Comparison of ENCODE assay signal across 8 mouse cellular contexts in the genomic region with DNA sequence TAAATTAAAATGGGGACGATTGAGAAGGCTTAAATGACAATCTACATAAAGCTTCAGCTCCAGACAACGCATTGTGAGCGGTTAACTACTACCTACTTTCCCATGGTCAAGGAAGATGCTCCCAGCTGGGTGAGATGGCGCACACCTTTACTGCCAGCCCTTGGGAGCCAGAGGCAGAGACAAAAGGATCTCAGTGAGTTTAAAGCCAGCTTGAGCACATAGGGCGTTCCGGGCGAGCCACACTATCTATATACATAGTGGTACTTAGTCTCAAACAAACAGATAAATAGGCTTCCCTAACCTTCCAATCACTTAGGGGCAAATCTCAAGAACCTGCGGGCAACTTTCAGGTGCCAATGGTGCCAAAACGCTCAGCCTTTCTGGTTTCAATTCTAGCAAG. TPM values are rescaled to one million over a fixed set of nuclear protein-coding genes. Genes with fewer than 3 reads are reported as not detected.
DNase-seq lines count a peak whose midpoint lies in the region; ATAC-seq and TF ChIP-seq lines count a peak whose summit lies in the region.

No protein-coding gene starts in this region.

- no peak for DNase-seq in lung, embryonic 14.5 days
- DNase-seq in lung, adult 18-20 months: no peak
- DNase-seq in ovary, postnatal 10 days (ENCODE audit: low spot score): no peak
- DNase-seq in ovary, postnatal 14 days (ENCODE audit: low spot score): no peak
- no peak for DNase-seq in frontal cortex, postnatal 14 days (ENCODE audit: low spot score in 2 of 2)

- TF ChIP-seq CTCF in lung, embryonic 14.5 days (IDR thresholded peaks at IDR 0.05; ENCODE audit: low read depth): no peak
- TF ChIP-seq CTCF in olfactory bulb, adult 2 months (IDR thresholded peaks at IDR 0.05; ENCODE audit: insufficient read depth, low read depth, low read length): no peak

- WGBS in lung, embryonic 14.5 days: 14% methylated on average over 9 of the region's 9 CpGs
- WGBS in embryonic facial prominence, embryonic 13.5 days: 17% methylated on average over 9 of the region's 9 CpGs
- 17% methylated on average over 9 of the region's 9 CpGs for WGBS in limb, embryonic 12.5 days
- 10% methylated on average over 9 of the region's 9 CpGs for WGBS in olfactory bulb, adult 2 months

- TF ChIP-seq POLR2A in olfactory bulb, adult 2 months (IDR thresholded peaks at IDR 0.05; ENCODE audit: insufficient read depth, low read depth, low read length): no peak

- H3K9me3 ChIP-seq in lung, embryonic 14.5 days (ENCODE audit: low read depth, low read length): no peaks in the 10 kb centered on the region
- no peaks in the 10 kb centered on the region for H3K9me3 ChIP-seq in embryonic facial prominence, embryonic 13.5 days
- H3K9me3 ChIP-seq in limb, embryonic 12.5 days: no peaks in the 10 kb centered on the region

- H3K36me3 ChIP-seq in lung, embryonic 14.5 days (ENCODE audit: insufficient read depth): 0 out of 2 replicates have a peak, but pooled peaks cover 8% of the 10 kb centered on the region
- H3K36me3 ChIP-seq in embryonic facial prominence, embryonic 13.5 days: peaks cover 22% of the 10 kb centered on the region; the same call in 1 of the 2 replicates
- H3K36me3 ChIP-seq in limb, embryonic 12.5 days: peaks cover 41% of the 10 kb centered on the region

- no peaks in the 10 kb centered on the region for H3K27me3 ChIP-seq in lung, embryonic 14.5 days (ENCODE audit: insufficient read depth, low read length)
- no peaks in the 10 kb centered on the region for H3K27me3 ChIP-seq in embryonic facial prominence, embryonic 13.5 days
- no peaks in the 10 kb centered on the region for H3K27me3 ChIP-seq in limb, embryonic 12.5 days

- peaks cover 14% of the 10 kb centered on the region; the same call in 1 of the 2 replicates for H3K4me1 ChIP-seq in lung, embryonic 14.5 days (ENCODE audit: insufficient read depth)
- H3K4me1 ChIP-seq in embryonic facial prominence, embryonic 13.5 days: peaks cover 23% of the 10 kb centered on the region
- H3K4me1 ChIP-seq in limb, embryonic 12.5 days (replicated peaks): peaks cover 19% of the 10 kb centered on the region
- peaks cover 2% of the 10 kb centered on the region; the same call in 1 of the 2 replicates for H3K4me1 ChIP-seq in olfactory bulb, adult 2 months (ENCODE audit: control insufficient read depth, insufficient read depth, low read length)

- peak overlapping the region; percentile 77 for H3K4me3 ChIP-seq in lung, embryonic 14.5 days (ENCODE audit: low read depth, low read length)
- H3K4me3 ChIP-seq in embryonic facial prominence, embryonic 13.5 days: peak overlapping the region; percentile 79
- peak overlapping the region; percentile 78 for H3K4me3 ChIP-seq in limb, embryonic 12.5 days (replicated peaks)
- peak overlapping the region; percentile 59 for H3K4me3 ChIP-seq in olfactory bulb, adult 2 months (ENCODE audit: insufficient read depth, low read depth, low read length)

- peak overlapping the region; percentile 81 for H3K27ac ChIP-seq in lung, embryonic 14.5 days (ENCODE audit: low read depth)
- H3K27ac ChIP-seq in embryonic facial prominence, embryonic 13.5 days: peak overlapping the region; percentile 87
- peak overlapping the region; percentile 88 for H3K27ac ChIP-seq in limb, embryonic 12.5 days
- no peak overlapping the region for H3K27ac ChIP-seq in olfactory bulb, adult 2 months (ENCODE audit: insufficient read depth, low read depth, low read length)

- H3K4me2 ChIP-seq in lung, embryonic 14.5 days: peak overlapping the region; percentile 80
- peak overlapping the region; percentile 79 for H3K4me2 ChIP-seq in embryonic facial prominence, embryonic 13.5 days
- H3K4me2 ChIP-seq in limb, embryonic 12.5 days: peak overlapping the region; percentile 78

- ATAC-seq in lung, embryonic 14.5 days (ENCODE audit: insufficient read depth): no peak
- ATAC-seq in embryonic facial prominence, embryonic 13.5 days (ENCODE audit: insufficient number of reproducible peaks, insufficient read depth, low FRiP score, low TSS enrichment, low read depth): no peak
- ATAC-seq in limb, embryonic 12.5 days (ENCODE audit: insufficient number of reproducible peaks, insufficient read depth, low FRiP score, low TSS enrichment, low read depth): no peak

- peak overlapping the region; percentile 85 for H3K9ac ChIP-seq in lung, embryonic 14.5 days
- peak overlapping the region; percentile 89 for H3K9ac ChIP-seq in embryonic facial prominence, embryonic 13.5 days
- H3K9ac ChIP-seq in limb, embryonic 12.5 days (replicated peaks): peak overlapping the region; percentile 86

RNA-seq across cellular contexts. Expression of gene Pam16, which starts 0.7 kb away (rescaled TPM):
- 81.9 and 86.3 TPM in 2 replicates for polyA plus RNA-seq in lung, embryonic 14.5 days (2014; fragmentation: Nextera tagmentation; extraction: Ambion mirVana)
- polyA plus RNA-seq in embryonic facial prominence, embryonic 13.5 days (2015; fragmentation: Nextera tagmentation; extraction: Ambion mirVana): 71.0 and 99.5 TPM in 2 replicates
- polyA plus RNA-seq in limb, embryonic 12.5 days (2016; fragmentation: Nextera tagmentation; extraction: Ambion mirVana): 111 and 120 TPM in 2 replicates
- not detected in 2 replicates for polyA plus RNA-seq in olfactory bulb, adult 2 months (2012; ENCODE audit: insufficient read depth, insufficient read length, low replicate concordance, missing spikeins)

RNA-seq across cellular contexts. Expression of gene Vasn, which starts 15.7 kb away (rescaled TPM):
- polyA plus RNA-seq in lung, embryonic 14.5 days (2014; fragmentation: Nextera tagmentation; extraction: Ambion mirVana): 23.1 and 23.5 TPM in 2 replicates
- 29.2 and 30.2 TPM in 2 replicates for polyA plus RNA-seq in embryonic facial prominence, embryonic 13.5 days (2015; fragmentation: Nextera tagmentation; extraction: Ambion mirVana)
- polyA plus RNA-seq in limb, embryonic 12.5 days (2016; fragmentation: Nextera tagmentation; extraction: Ambion mirVana): 29.4 and 30.4 TPM in 2 replicates
- not detected in 2 replicates for polyA plus RNA-seq in olfactory bulb, adult 2 months (2012; ENCODE audit: insufficient read depth, insufficient read length, low replicate concordance, missing spikeins)

RNA-seq across cellular contexts. Expression of gene Dnaja3, which starts 15.7 kb away (rescaled TPM):
- 58.7 and 59.3 TPM in 2 replicates for polyA plus RNA-seq in lung, embryonic 14.5 days (2014; fragmentation: Nextera tagmentation; extraction: Ambion mirVana)
- 54.0 and 58.7 TPM in 2 replicates for polyA plus RNA-seq in embryonic facial prominence, embryonic 13.5 days (2015; fragmentation: Nextera tagmentation; extraction: Ambion mirVana)
- polyA plus RNA-seq in limb, embryonic 12.5 days (2016; fragmentation: Nextera tagmentation; extraction: Ambion mirVana): 55.1 and 58.0 TPM in 2 replicates
- polyA plus RNA-seq in olfactory bulb, adult 2 months (2012; ENCODE audit: insufficient read depth, insufficient read length, low replicate concordance, missing spikeins): not detected in 2 replicates

RNA-seq across cellular contexts. Expression of gene Glis2, which starts 29.6 kb away (rescaled TPM):
- 24.4 and 29.2 TPM in 2 replicates for polyA plus RNA-seq in lung, embryonic 14.5 days (2014; fragmentation: Nextera tagmentation; extraction: Ambion mirVana)
- polyA plus RNA-seq in embryonic facial prominence, embryonic 13.5 days (2015; fragmentation: Nextera tagmentation; extraction: Ambion mirVana): 25.3 and 31.2 TPM in 2 replicates
- polyA plus RNA-seq in limb, embryonic 12.5 days (2016; fragmentation: Nextera tagmentation; extraction: Ambion mirVana): 28.4 and 32.6 TPM in 2 replicates
- not detected in 2 replicates for polyA plus RNA-seq in olfactory bulb, adult 2 months (2012; ENCODE audit: insufficient read depth, insufficient read length, low replicate concordance, missing spikeins)

RNA-seq across cellular contexts. Expression of gene Coro7, which starts 55.5 kb away (rescaled TPM):
- polyA plus RNA-seq in lung, embryonic 14.5 days (2014; fragmentation: Nextera tagmentation; extraction: Ambion mirVana): 13.1 and 15.1 TPM in 2 replicates
- polyA plus RNA-seq in embryonic facial prominence, embryonic 13.5 days (2015; fragmentation: Nextera tagmentation; extraction: Ambion mirVana): 16.9 and 17.0 TPM in 2 replicates
- 18.6 and 19.6 TPM in 2 replicates for polyA plus RNA-seq in limb, embryonic 12.5 days (2016; fragmentation: Nextera tagmentation; extraction: Ambion mirVana)
- polyA plus RNA-seq in olfactory bulb, adult 2 months (2012; ENCODE audit: insufficient read depth, insufficient read length, low replicate concordance, missing spikeins): not detected in 2 replicates

Comparison
In these comparisons a context has a peak if more than half of its experiments do, and no peak if none do; other contexts are left out.
1. RNA of gene Pam16, which starts 0.7 kb away (polyA plus RNA-seq): 111 to 120 TPM in limb, embryonic 12.5 days, 71.0 to 99.5 TPM in embryonic facial prominence, embryonic 13.5 days and 81.9 to 86.3 TPM in lung, embryonic 14.5 days; not detected in olfactory bulb, adult 2 months; every median in the first group is over 10 times any median in the second.
2. RNA of gene Vasn, which starts 15.7 kb away (polyA plus RNA-seq): 29.4 to 30.4 TPM in limb, embryonic 12.5 days, 29.2 to 30.2 TPM in embryonic facial prominence, embryonic 13.5 days and 23.1 to 23.5 TPM in lung, embryonic 14.5 days; not detected in olfactory bulb, adult 2 months; every median in the first group is over 10 times any median in the second.
3. RNA of gene Dnaja3, which starts 15.7 kb away (polyA plus RNA-seq): 58.7 to 59.3 TPM in lung, embryonic 14.5 days, 54.0 to 58.7 TPM in embryonic facial prominence, embryonic 13.5 days and 55.1 to 58.0 TPM in limb, embryonic 12.5 days; not detected in olfactory bulb, adult 2 months; every median in the first group is over 10 times any median in the second.
4. Peak in every context shown above with its lines, with median percentiles within 50 percentile points of each other: H3K4me2 ChIP-seq, H3K4me3 ChIP-seq and H3K9ac ChIP-seq.